Mouse (Mus musculus) CD4-positive, CD25-positive, alpha-beta regulatory T cell, adult 4 months (primary cell): Measurements from ENCODE around the gene Gm17018. TPM values are rescaled to one million over a fixed set of nuclear protein-coding genes. Genes with fewer than 3 reads are reported as not detected.

Source experiments
- ATAC-seq: one replicate; pipeline ENCODE4 v1.8.0; 2017
- polyA plus RNA-seq, 2 experiments: library from polyadenylated mRNA; unstranded; fragments of 100-300 nt; shearing (Covaris generic); gene quantifications; one replicate each; pipeline ENCODE4 v1.2.1; 2017

The Gm17018 gene
- polyA plus RNA-seq, 2 experiments from 2014 or later = 56.4 to 76.1 TPM

DNA sequence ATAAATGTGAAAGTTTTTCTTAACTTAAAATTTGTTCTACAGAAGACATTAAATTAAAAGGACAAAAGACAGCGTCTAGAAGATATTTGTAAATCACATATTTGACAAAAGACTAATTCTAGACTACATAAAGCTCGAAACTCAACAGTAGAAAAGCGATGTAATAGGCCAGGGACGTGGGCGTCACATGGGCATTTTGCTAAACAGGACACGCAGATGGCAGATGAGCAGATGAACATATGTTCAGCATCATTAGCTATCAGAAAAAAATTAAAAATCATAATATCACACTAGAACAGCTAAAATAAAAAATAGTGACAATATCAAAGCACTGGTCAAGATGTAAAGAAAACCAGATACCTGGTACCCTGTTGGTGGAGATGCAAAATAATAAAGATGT lies 29.3 kb downstream of the Gm17018 start:
- ATAC-seq = no peak

DNA sequence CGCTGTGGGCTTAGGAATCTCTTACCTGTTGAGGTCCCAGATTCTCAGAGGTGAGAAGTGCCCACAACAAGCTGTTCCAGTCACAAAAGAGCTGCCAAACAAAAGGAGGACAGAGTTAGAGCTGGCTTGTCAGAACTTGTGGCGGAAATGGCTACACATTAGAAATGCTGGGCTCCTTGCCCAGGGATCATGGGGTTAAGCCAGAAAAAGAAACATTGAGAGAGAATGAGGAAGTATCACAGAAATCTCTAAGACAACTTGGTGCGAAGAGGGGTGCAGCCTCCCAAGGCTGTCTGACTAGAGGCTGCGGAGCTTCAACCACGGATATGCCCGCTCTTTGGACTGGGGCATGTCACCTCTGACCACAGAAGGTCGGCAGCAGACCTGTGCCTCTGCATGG lies 31.3 kb downstream of the Gm17018 start:
- ATAC-seq = no peak

DNA sequence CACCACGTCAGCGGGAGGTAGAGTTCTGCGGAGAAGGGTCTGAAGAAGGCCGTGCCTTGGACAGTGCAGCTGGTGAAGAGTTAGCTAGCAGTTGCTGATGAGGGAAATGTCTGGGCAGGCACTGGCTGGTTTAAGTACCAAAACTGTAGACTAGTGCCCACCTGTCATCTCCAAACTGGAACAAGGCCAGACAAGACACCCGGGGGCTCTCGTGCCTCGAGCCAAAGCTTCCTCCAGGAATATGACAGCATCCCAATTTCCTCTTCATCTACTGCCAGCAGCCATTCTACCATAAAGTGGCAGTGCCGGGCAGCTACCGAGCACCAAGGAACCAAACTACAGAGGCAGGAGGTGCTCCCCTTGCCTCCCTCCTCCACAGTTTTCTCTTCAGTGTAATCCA lies 32.5 kb downstream of the Gm17018 start:
- no peak for ATAC-seq

DNA sequence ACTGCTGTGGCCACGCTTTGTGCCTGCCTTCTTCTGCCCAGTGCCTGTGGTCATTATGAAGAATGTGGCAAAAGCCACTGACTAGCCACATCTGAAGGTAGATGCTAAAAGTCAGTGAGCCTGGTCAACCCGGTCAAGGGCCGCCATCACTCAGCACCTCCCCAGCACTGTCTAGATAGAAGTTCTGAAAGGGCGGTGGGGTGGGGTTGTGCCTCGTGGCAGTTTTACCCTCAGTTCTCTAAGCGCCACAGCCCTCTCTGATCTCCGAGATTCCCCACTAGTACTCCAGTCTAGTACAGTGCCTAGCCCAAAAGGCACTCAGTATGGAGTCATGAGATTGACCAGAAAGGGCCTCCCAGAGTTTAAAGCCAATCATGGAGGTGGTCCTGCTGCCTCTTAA lies 33.7 kb downstream of the Gm17018 start:
- no peak for ATAC-seq

DNA sequence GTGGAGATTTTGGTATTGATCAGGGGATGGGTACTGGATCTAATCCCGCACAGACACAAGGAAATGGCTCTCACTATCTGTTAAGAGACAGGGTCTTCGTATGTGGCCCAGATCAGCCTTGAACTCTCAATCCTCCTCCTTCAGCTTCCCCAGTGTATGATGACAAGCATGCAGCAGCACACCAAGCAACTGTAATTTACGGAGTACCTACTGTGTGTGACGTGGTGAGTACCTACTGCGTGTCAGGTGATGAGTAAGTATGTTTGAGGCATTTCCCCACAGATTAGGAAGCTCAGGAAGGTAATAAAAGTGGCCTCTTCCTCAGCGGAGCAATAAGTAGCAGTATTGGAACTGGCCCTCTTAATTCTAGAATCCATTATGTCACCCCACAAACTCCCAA lies 35.1 kb downstream of the Gm17018 start:
- no peak for ATAC-seq

DNA sequence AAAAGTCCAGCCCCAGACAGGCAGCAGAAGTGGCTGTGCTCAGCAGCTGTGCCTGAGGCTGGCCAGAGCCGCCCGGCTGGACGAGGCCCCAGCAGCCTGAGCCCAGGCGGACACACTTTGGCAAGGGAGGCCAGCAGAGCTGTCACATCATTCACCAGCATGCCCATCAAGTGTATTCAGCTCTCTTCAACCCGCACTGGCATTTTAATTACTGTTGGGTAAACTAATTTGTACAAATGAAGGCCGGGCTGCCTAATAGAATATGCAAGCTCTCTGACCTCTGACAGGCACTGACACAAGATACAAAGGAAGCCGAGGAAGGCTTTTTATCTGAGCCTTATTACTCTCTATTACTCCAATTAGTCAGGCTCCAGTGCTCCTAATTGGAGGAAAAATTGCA lies 35.6 kb downstream of the Gm17018 start:
- no peak for ATAC-seq

DNA sequence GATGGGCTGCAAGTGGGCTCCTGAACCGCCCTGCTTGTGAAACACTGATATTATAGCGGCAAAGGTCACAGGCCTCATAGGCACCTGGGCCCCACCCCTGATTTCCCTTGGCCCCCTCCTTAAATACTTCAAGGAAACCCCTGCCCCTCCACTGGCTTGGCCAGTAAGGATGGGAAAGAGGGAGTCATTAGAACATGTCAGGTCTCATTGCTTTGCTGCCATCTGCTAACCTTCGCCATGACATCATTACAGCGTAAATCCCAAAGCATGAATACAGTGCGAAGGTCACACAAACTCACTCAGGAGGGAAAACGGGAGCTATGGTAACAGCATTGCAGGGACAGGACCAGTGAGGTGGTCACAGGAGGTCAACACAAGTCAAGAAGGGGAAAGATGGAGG lies 36.0 kb downstream of the Gm17018 start:
- ATAC-seq = no peak

DNA sequence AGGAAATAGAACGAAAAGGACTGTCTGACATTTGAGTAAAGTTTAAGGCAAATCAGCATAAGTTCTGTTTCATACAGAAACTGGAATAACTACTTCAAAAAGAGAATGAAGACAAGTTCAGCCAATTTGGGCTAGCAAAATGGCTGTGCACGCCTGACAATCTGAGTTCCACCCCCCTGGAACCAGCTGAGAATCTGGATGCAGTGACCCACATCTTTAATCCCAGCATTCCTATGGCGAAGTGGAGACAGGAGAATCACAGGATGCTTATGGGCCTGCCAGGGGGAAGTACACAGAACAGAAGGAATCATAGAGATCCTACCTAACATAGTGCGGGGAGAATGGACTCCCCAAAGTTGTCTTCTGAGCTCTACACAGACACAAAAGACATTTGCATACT lies 36.7 kb downstream of the Gm17018 start:
- no peak for ATAC-seq

DNA sequence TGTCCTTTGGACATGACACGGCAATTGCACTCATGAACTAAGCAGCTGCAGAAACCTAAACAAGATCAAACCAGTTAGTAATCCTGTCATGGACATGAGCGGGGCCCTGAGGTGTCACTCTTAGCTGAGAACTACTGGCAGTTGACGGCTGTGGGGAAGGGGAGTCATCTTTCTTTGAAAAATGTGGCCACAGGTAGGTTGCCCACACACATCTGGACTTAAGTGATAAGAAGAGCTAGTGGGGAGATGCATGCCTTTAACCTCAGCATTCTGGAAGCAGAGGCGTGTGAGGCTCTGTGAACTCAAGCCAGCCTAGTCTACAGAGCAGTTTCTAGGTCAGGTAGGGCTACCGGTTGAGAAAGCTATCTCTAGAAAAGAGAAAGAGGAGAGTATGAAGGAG lies 42.2 kb downstream of the Gm17018 start:
- ATAC-seq = no peak

DNA sequence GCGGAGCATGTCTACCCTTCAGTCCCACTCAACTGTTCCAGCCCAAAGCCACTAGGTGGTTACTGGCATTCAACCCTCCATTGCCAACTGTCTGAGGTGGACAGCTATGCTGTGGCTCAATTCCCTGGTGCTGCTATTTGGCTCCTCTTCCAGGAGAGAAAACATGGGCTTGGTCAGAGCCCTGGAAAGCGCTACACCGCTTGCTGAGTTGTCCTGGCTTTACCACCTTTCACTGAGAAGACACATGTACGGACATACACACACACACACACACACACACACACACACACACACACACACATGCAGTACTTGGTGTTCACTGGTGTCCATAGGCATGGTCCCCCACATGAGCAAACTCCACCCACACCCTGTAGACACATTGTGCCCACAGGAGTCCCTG lies 46.3 kb downstream of the Gm17018 start:
- no peak for ATAC-seq

DNA sequence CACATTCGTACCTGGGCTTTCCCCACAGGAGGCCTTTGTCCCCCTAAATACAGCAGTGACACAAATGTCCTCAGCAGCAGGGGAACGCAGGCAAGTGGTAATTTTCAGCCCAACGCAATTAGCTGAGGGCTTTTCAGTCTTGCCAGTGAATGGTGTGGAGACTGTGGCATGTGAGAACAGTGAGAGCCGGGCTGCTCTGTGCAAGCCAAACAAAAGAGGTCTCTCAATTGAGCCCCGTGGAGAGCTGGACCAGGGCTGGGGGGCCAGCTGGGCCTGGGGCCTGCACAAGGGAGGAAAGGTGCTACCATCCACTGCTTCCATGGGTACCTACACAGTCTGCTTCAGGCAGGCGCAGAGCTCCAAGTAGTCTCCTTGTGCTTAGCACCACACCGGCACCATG lies 47.1 kb downstream of the Gm17018 start:
- no peak for ATAC-seq

DNA sequence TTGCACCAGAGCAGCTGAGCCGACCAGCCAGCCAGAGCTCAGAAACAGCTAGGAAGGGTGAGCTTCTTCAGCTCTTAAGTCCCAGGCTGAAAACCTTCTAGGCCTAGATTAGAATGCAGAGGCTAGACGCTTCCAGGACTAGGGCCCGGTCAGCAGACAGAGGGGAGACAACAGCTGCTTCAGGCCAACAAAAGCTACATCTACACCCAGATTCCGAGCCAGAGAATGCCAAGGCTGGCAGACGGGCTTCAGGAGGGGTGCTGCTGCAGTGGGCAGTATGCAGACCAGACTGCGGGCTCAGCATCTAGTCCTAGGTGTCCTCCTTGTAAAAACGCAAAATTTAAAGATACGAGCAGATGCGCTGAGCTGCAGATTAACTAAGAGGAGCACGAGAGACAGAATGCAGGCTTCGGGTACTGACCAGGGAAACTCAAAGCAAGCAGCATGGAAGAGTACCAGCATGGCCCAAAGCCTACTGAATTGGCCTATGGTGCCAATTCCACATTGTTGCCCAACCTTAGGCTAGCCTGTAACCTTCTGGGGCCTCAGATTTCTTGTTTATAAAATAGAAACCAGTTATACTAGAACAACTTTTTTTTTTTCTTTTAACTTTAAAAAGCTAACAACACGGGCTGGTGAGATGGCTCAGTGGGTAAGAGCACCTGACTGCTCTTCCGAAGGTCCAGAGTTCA lies 48.4 kb downstream of the Gm17018 start:
- ATAC-seq = no peak

DNA sequence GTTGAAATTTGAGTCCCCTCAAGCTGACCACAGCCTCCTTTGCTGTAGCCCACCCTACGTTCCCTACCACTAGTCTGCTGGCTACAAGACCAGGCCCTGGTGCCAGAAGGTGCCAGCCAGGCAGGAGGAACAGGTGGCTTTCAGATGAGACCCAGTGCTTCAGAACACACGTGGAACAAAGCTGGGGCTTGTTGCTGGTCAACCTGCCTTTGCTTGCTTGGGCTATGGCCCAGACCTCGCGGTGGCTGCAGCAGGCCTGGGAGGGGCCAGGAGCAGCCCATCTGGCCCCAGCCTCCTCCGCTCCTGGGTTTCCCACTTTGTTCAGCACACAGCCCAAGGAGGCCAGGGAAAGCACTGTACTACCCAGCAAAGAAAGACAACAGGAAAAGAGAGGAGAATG lies 50.4 kb downstream of the Gm17018 start:
- ATAC-seq = no peak

DNA sequence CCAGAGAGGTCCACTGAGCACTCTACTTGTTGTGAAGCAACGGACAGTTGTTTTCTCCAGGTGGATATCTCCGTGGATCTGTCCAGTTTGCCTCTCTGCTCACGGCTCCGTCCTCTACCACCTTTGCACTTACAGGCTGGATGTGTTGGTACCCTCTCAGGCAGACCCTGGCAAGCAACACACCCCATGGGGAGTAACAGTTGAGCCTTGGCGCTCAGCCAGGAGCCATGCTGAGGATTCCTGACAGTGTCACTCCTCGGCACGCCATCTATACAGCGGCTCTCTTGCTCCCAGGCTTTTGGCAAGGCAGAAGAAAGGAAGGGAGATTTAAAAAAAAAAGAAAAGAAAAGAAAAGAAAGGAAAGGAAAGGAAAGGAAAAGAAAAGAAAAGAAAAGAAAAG lies 54.0 kb downstream of the Gm17018 start:
- no peak for ATAC-seq

DNA sequence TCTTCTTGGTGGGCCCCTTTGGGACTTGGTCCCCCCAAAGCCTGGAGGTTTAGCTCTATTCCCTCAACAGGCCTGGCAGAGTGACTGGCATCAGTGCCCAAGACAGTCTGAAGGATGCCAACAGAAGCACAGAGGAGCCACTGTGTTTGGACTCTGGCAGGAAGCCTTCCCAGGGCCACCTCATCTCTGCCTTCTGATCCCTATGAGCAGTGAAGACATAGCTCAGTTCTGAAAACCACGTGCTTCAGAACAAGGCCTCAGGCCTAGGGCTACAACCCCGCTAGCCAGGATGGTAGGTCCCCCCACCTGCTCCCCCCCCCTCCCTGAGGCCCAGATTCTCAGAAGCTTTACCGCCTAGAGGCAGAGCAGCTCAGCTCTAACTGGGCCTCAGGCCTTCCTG lies 54.5 kb downstream of the Gm17018 start:
- no peak for ATAC-seq

DNA sequence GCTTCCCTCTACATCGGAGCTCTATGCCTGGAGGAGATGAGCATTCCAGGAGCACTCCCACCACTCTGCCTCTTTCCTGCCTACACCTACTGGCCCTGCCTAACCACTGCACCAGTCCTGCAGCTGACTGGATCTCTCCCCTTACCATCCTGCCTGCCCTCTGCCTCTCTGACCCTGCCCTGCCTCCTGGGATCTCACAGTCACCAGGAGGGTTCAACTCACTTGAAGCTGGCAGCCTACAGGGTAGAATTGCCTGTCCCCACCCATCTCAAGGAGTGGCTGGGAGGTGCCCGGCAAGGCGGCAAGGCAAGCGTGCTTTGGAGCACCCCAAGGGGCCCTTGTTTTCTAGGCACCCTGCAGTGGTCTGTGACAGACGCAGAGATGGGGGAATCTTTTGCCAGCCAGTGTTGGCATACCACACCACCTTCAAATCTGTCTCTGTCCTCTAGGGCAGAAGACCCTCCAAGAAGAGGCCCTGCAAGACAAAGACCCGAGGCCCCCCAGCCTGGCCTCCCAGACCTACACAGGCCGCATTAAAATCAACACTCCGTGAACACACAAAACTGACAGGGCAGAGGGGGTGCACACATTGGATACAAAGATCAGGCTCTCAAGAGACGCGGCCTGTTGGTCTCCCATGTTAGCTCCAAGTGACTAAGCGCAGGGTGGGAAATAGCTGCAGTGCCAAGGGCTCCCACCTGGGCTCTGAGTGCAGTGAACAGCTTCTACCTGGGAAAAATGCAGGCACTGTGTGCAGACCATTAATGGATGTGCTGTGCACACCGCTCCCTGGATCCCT lies 55.2 kb downstream of the Gm17018 start:
- ATAC-seq = no peak

DNA sequence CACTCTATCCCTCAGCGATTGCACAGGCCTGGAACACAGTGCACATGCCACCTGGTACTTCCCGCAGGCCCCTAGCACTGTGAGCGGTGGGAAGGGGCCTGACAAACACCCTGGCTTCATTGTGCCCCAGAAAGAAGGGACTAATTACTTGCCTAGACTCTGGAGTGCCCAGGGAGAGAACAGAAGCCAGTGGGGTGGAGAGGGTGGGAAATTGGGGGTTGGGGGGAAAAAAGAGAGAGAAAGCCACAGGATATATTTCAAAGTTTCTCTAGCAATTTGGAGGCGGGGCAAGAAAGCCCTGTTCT lies 55.8 kb downstream of the Gm17018 start:
- ATAC-seq = no peak

DNA sequence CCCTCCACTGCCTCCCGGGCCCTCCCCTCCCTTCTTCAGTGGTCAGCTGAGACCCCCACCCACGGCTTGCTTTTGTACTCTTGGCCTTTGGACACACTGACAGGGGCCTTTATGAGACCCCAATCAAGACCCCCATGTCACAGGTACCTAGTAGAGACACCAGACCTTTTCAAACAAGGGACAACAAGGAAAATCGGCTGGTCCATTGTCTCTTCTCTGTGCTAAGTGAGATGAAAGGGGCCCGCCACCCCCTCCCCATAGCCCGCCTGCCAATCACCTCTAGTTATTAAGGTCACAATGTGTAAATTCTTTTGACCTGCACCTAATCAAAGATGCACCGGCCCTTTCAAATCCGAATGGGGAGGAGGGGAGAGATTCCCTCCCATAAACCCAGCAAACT lies 56.3 kb downstream of the Gm17018 start:
- no peak for ATAC-seq

DNA sequence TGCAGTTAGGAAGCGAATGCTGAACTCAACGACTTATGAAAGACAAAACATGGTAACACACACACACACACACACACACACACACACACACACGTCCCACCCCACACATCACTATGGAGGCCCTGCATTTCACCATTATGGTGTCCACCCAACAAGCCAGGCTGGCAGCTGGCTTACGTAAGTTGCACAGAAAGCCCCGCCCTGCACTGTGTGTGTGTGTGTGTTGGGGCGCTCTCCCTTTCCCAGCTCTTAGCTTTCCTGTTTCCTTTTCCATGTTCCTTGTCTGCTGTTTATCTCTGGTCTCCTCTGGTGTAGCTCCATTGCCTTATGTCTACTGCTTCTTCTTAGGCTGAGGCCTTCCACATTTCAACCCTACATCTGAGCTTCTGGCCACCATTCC lies 57.8 kb downstream of the Gm17018 start:
- no peak for ATAC-seq

DNA sequence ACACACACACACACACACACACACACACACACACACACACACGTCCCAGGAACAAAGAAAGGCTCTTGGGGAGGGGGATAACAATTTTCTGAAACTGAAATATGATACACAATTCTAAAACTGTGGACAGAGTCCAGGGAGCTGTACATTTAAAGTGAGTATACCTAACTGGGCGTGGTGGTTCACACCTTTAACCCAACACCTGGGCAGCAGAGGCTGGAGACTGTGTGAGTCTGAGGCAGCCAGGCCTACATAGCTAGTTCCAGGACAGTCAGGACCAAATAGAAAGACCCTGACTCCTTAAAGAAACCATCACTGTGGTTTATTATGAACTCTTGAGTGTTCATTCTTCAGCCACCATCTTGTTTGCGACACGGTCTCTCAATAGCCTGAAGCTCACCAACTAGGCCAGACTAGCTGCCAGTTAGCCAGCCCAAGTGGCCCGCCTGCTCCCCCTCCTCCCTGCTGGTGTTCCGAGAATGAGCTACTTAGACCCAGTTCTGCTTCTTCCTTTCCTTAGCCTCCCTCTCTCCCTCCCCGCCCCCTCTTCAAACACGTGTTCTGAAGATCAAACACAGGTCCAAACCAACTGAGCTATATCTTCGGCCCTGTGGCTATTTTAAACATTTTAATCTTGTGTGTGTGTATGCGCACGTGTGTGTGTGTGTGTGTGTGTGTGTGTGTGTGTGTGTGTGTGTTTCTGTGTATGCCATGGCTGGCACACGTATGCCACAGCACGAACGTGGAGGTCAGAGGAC lies 59.5 kb downstream of the Gm17018 start:
- no peak for ATAC-seq

DNA sequence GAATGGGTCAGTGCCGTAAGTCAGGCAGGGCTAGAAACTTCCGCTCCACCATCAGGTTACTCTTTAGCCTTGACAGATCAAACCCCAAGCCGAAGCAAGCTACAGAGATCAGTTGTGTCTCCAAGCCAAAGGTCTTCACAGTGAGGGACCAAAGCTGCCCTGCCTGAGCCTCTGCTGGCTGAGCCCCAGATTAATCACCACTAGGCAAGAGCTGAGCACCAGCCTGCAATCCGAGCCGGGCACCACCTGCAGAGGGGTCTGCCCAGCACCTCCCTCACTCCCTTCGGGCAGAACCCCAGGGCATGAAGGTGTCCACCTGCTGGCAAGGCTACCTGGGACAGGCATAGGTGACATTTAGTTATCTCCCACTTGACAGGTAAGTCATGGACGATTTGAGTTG lies 60.6 kb downstream of the Gm17018 start:
- ATAC-seq = no peak

DNA sequence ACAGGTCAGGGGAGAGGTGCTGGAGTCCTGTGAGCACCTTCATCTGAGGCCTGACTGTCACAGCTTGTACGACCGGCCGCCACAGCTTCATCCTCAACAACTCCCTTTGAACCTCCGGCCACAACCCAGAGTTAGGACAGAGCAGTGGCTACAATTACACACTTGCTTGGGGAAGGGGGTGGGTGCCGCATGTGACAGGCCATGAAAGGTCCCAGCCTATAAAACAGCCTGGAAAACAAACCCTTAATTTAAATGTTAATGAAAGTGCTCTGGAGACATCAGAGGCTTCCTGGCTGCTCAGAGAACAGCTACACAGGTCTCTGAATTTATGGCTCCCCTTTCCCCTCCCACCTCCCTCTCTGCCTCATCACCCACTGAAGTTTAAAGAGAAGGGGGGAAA lies 61.7 kb downstream of the Gm17018 start:
- ATAC-seq = no peak

DNA sequence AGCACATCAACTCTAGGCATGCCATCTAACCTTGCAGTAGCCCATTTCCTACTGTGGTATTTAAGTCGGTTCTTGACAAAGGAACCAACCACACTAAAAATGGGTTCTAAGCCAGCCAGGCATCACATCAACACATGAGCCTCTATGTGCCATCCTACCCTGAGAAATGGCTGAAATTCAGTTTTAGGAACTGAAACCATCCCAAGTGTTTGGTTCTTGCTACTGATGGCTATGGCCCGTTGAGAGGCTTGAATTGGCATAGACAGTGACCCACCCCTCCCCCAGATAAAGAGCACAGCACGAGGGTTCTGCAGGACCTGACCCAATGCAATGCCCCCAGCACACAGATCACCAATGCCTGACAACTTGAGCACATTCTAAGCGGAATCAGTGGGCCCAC lies 63.3 kb downstream of the Gm17018 start:
- no peak for ATAC-seq

DNA sequence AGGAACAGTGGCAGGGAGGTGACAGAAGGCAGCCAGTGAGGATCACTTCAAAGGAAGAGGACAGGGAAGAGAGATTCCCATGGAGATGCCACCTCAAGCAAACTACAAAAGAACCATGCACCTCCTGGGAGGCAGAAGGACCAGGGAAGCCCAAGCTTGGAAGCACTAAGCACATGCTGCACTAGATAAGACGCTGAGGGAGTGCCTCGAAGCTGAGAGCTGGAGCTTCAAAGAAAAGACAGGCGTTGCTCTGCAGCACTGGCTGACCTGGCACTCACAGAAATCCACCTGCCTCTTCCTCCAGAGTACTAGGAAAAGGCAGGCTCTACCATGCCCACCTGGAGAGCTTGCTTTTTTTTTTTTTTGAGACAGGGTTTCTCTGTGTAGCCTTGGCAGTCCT lies 66.6 kb downstream of the Gm17018 start:
- no peak for ATAC-seq
